Mouse (Mus musculus) liver, embryonic 12.5 days (tissue): Measurements from ENCODE around the gene Pdf. TPM values are rescaled to one million over a fixed set of nuclear protein-coding genes. Genes with fewer than 3 reads are reported as not detected.
"Not testable (repeated sequence)": the region's sequence is repeated elsewhere in the genome, so short reads cannot be mapped to it uniquely, and the experiment has no call there.

Source experiments
- ATAC-seq: fragments of 200-750 bp; cut with Nextera tagmentation; 2 replicates; pipeline ENCODE4 v1.8.0; 2017; ENCODE audit warnings: moderate number of reproducible peaks, mild to moderate bottlenecking, moderate library complexity
- H3K27ac ChIP-seq: fragments of 300-500 bp; sonication (generic); 2 replicates; pipeline ENCODE4 v1.5.1; 2016; ENCODE audit warnings: mild to moderate bottlenecking
- H3K27me3 ChIP-seq: fragments of 300-500 bp; sonication (generic); replicated peaks from 2 replicates; pipeline ENCODE4 v1.6.1; 2016; ENCODE audit warnings: mild to moderate bottlenecking, moderate library complexity
- H3K36me3 ChIP-seq: fragments of 300-500 bp; sonication (generic); 2 replicates; pipeline ENCODE4 v1.6.1; 2016; ENCODE audit warnings: mild to moderate bottlenecking, moderate library complexity
- H3K4me1 ChIP-seq: fragments of 300-500 bp; sonication (generic); 2 replicates; pipeline ENCODE4 v1.6.1; 2016
- H3K4me2 ChIP-seq: fragments of 300-500 bp; sonication (generic); 2 replicates; pipeline ENCODE4 v1.6.1; 2016; ENCODE audit warnings: mild to moderate bottlenecking, moderate library complexity
- H3K4me3 ChIP-seq: fragments of 300-500 bp; sonication (generic); 2 replicates; pipeline ENCODE4 v1.5.1; 2016; ENCODE audit warnings: mild to moderate bottlenecking, moderate library complexity
- H3K9ac ChIP-seq: fragments of 300-500 bp; sonication (generic); 2 replicates; pipeline ENCODE4 v1.6.1; 2016; ENCODE audit warnings: mild to moderate bottlenecking, moderate library complexity
- H3K9me3 ChIP-seq: fragments of 300-500 bp; sonication (generic); replicated peaks from 2 replicates; pipeline ENCODE4 v1.6.1; 2016; ENCODE audit warnings: mild to moderate bottlenecking, moderate library complexity
- whole genome bisulfite sequencing: fragments of 180-500 bp; shearing (Covaris S2); methylation state at CpG from one replicate; pipeline ENCODE4 v1.1.7; 2016; ENCODE audit not compliant: insufficient replicate concordance; 5-methylcytosine and 5-hydroxymethylcytosine counted together
- microRNA-seq: library from miRNA; unstranded; fragments of <30 nt; microRNA quantifications from one replicate; pipeline ENCODE4, GENCODE M21; 2017
- polyA plus RNA-seq: library from polyadenylated mRNA; unstranded; fragments of >200 nt; fragmentation: Nextera tagmentation; extraction: Ambion mirVana; gene quantifications from 2 replicates; pipeline ENCODE4 v1.2.1, GENCODE M21; 2016

Gene Pdf
- polyA plus RNA-seq, 1 experiment from 2014 or later: 35.4 TPM

DNA sequence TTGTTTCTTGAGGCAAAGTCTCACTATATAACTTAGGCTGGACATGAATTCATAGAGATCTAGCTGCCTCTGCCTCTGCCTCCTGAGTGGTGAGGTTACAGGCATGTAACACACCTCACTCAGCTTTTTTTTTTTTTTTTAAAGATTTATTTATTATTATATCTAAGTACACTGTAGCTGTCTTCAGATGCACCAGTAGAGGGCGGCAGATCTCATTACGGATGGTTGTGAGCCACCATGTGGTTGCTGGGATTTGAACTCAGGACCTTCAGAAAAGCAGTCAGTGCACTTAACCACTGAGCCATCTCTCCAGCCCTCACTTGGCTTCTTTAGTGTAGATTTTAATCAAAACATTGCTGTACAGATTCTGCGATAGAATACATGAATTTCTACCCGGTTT is 52.1 kb downstream of the Pdf start:
- not testable (repeated sequence) for H3K9ac ChIP-seq, H3K4me2 ChIP-seq, H3K9me3 ChIP-seq, H3K4me1 ChIP-seq, H3K4me3 ChIP-seq, H3K27me3 ChIP-seq, H3K27ac ChIP-seq, H3K36me3 ChIP-seq, ATAC-seq
- WGBS: 73% methylated on average over 4 of the region's 4 CpGs

Small RNA genes within 50 kb of the gene (microRNA-seq; reads per million reads assigned to microRNA genes)
- 1.4 reads per million for gene Mir7075

Other genes with a start within 250 kb of the Pdf start
- 0.04 TPM in 2 replicates for gene Has3, start 178.4 kb downstream of the Pdf start, polyA plus RNA-seq
- 69.5 and 73.2 TPM in 2 replicates for gene Utp4, start 155.0 kb downstream of the Pdf start, polyA plus RNA-seq
- gene Sntb2, start 112.9 kb downstream of the Pdf start, polyA plus RNA-seq: 3.5 and 4.1 TPM in 2 replicates
- 32.8 and 33.7 TPM in 2 replicates for gene Vps4a, start 17.4 kb downstream of the Pdf start, polyA plus RNA-seq
- 31.2 and 32.2 TPM in 2 replicates for gene Cog8, start 8.1 kb upstream of the Pdf start, polyA plus RNA-seq
- 83.4 and 83.8 TPM in 2 replicates for gene Nip7, start 8.3 kb upstream of the Pdf start, polyA plus RNA-seq
- gene Tmed6, start 17.0 kb upstream of the Pdf start, polyA plus RNA-seq: 5.6 and 5.7 TPM in 2 replicates
- gene Terf2, start 47.9 kb upstream of the Pdf start, polyA plus RNA-seq: 9.2 and 11.5 TPM in 2 replicates
- gene Cyb5b, start 102.0 kb upstream of the Pdf start, polyA plus RNA-seq: 51.8 and 52.5 TPM in 2 replicates
- 3.4 and 3.5 TPM in 2 replicates for gene Nfat5, start 244.9 kb upstream of the Pdf start, polyA plus RNA-seq